Mouse (Mus musculus): ENCODE measurements around the gene Mapt. TPM values are rescaled to one million over a fixed set of nuclear protein-coding genes. Genes with fewer than 3 reads are reported as not detected.

Gene Mapt
- 0.62 and 1.4 TPM in 2 replicates for polyA plus RNA-seq (2012; rRNA removed)

DNA sequence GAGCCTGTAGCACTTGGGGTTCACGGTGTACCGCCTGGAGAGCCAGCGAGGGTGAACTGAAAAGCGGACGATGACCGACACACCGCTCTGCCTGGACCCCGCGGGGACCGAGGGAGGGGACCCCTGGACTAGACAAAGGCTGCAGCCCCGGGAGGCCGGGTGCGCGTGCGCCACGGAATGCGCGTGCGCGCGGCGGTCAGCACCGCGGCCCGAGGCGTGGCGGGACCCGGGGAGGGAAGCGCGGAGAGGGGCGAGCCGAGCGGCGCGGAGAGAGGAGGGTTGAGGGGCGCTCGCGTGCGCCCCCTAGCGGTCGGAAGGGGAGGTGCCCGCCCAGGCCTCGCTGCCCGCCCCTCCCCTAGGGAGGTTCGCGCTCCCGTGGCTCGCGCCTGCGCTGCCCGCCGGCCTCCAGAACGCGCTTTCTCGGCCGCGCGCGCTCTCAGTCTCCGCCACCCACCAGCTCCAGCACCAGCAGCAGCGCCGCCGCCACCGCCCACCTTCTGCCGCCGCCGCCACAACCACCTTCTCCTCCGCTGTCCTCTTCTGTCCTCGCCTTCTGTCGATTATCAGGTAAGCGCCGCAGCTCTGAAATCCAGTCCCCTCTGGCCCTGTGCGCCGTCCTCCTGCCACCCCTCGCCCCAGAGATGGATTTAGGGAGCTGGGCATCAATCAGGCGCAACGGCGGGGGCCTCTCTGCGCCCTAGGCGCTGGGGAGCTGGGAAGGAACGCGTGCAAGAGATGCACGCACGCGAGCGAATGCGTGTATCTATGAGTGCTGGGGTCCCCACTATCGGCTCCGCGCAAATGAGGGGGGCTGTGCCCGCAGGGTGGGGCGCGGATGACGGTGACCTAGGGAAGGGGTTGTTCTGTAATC, at the start of gene Mapt:
Mapt (plus strand) TSS at position 350 of the 871 bp plus-strand sequence.
- Histone ChIP-seq H3K27ac (ENCODE audit: control insufficient read depth, insufficient read depth, low read length) (no peak within 1 kb of the TSS), H3K4me3 (ENCODE audit: control insufficient read depth, insufficient read depth, low read length) (peak within 1 kb of the TSS; percentile 24), H3K36me3 (ENCODE audit: control insufficient read depth, insufficient read depth, low read length) (no peaks in the 10 kb centered on the region), H3K27me3 (ENCODE audit: control insufficient read depth, insufficient read depth, low read length) (peaks cover 19% of the 10 kb centered on the region), H3K4me1 (replicated peaks; ENCODE audit: control insufficient read depth, insufficient read depth, low read length) (peaks cover 14% of the 10 kb centered on the region)
- peak; percentile 61 for DNase-seq
- WGBS, result 1% methylated on average over 78 of the region's 94 CpGs
- TF ChIP-seq POLR2A (IDR thresholded peaks at IDR 0.05; ENCODE audit: control insufficient read depth, extremely low read depth, insufficient read depth, low read length, poor library complexity) (no peak), CTCF (IDR thresholded peaks at IDR 0.05; ENCODE audit: borderline replicate concordance, control insufficient read depth, extremely low read depth, insufficient read depth, low read length, poor library complexity) (peak; percentile 97)

DNA sequence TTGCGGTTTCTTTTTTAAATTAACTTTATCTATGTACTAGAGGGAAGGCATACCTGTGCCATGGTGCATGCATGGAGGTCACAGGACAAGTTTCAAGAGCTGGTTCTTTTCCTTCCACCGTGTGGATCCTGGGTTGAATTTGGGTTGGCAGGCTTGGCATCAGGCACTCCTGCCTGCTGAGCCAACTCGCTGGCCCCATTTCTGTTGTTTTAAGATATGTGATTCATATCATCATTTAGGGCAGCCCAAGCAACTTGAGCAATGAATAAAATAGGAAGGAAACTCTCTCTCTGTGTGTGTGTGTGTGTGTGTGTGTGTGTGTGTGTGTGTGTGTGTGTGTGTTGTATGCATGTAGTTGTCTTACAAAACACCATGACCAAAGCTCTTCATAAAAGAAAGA, 49.0 kb upstream of the Mapt start:
- no peak overlapping the region for H3K4me3 ChIP-seq (ENCODE audit: control insufficient read depth, insufficient read depth, low read length)
- H3K27me3 ChIP-seq (ENCODE audit: control insufficient read depth, insufficient read depth, low read length), result no peaks in the 10 kb centered on the region
- DNase-seq, result no peak
- no peaks in the 10 kb centered on the region for H3K36me3 ChIP-seq (ENCODE audit: control insufficient read depth, insufficient read depth, low read length)
- 70% methylated on average over 3 of the region's 3 CpGs for WGBS
- no peak for TF ChIP-seq POLR2A (IDR thresholded peaks at IDR 0.05; ENCODE audit: control insufficient read depth, extremely low read depth, insufficient read depth, low read length, poor library complexity)
- TF ChIP-seq CTCF (IDR thresholded peaks at IDR 0.05; ENCODE audit: borderline replicate concordance, control insufficient read depth, extremely low read depth, insufficient read depth, low read length, poor library complexity), result no peak
- H3K27ac ChIP-seq (ENCODE audit: control insufficient read depth, insufficient read depth, low read length), result no peak overlapping the region
- no peaks in the 10 kb centered on the region for H3K4me1 ChIP-seq (replicated peaks; ENCODE audit: control insufficient read depth, insufficient read depth, low read length)

DNA sequence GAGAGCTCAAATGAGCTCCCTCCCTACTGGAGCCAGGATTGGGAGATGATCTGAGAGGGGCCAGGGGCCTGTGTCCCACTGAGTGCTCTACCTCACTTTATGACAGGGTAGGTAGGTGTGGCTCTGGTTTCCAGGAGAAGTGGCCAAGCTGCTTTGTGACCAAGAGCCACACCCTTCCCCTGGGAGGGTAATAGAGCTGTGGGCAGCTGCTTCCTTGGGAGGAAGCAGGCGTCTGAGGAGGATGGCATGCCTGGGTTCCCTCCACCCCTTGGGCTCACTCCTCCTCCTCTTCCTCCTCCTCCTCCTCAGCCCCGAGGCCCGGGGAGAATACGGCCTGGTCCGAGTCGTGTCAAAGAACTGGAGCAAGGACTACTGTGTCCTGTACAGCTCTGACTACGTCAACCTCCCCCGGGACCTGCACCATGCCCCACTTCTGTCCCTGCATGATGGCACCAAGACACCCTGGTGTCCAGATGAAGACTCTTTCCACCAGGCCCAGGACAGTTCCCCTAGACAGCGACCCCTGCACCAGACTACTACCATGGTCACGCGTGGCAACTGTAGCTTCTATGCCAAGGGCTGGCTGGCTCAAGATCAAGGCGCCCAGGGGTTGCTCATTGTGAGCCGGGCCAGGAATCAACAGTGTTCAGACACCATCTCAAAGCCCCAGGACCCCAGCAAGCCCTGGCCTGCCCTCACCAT, 44.9 kb upstream of the Mapt start, which contains the start of gene Sppl2c:
Sppl2c (plus strand) TSS at position 193 of the 702 bp plus-strand sequence.
- no peak for TF ChIP-seq POLR2A (IDR thresholded peaks at IDR 0.05; ENCODE audit: control insufficient read depth, extremely low read depth, insufficient read depth, low read length, poor library complexity)
- no peak for TF ChIP-seq CTCF (IDR thresholded peaks at IDR 0.05; ENCODE audit: borderline replicate concordance, control insufficient read depth, extremely low read depth, insufficient read depth, low read length, poor library complexity)
- DNase-seq, result no peak
- 77% methylated on average over 13 of the region's 13 CpGs for WGBS
- Histone ChIP-seq H3K4me1 (replicated peaks; ENCODE audit: control insufficient read depth, insufficient read depth, low read length) (no peaks in the 10 kb centered on the region), H3K27me3 (ENCODE audit: control insufficient read depth, insufficient read depth, low read length) (no peaks in the 10 kb centered on the region), H3K4me3 (ENCODE audit: control insufficient read depth, insufficient read depth, low read length) (no peak within 1 kb of the TSS), H3K36me3 (ENCODE audit: control insufficient read depth, insufficient read depth, low read length) (no peaks in the 10 kb centered on the region), H3K27ac (ENCODE audit: control insufficient read depth, insufficient read depth, low read length) (no peak within 1 kb of the TSS)

DNA sequence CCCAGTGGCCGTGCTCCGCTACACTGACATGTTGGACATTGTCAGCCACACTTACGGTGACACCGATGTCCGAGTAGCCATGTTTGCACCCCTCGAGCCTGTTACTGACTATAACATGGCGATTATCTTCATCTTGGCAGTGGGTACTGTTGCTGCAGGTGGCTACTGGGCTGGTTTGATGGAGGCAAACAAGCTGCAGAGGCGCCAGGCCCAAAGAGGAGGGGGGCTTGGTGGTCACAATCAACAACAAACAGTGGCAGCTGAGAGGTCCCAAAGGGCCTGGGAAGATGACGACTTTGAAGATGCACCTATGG, 44.4 kb upstream of the Mapt start:
- WGBS, result 94% methylated on average over 9 of the region's 9 CpGs
- TF ChIP-seq CTCF (IDR thresholded peaks at IDR 0.05; ENCODE audit: borderline replicate concordance, control insufficient read depth, extremely low read depth, insufficient read depth, low read length, poor library complexity), result no peak
- no peak for TF ChIP-seq POLR2A (IDR thresholded peaks at IDR 0.05; ENCODE audit: control insufficient read depth, extremely low read depth, insufficient read depth, low read length, poor library complexity)
- no peak overlapping the region for H3K27ac ChIP-seq (ENCODE audit: control insufficient read depth, insufficient read depth, low read length)
- no peaks in the 10 kb centered on the region for H3K4me1 ChIP-seq (replicated peaks; ENCODE audit: control insufficient read depth, insufficient read depth, low read length)
- H3K4me3 ChIP-seq (ENCODE audit: control insufficient read depth, insufficient read depth, low read length), result no peak overlapping the region
- no peak for DNase-seq
- no peaks in the 10 kb centered on the region for H3K27me3 ChIP-seq (ENCODE audit: control insufficient read depth, insufficient read depth, low read length)
- H3K36me3 ChIP-seq (ENCODE audit: control insufficient read depth, insufficient read depth, low read length), result no peaks in the 10 kb centered on the region

DNA sequence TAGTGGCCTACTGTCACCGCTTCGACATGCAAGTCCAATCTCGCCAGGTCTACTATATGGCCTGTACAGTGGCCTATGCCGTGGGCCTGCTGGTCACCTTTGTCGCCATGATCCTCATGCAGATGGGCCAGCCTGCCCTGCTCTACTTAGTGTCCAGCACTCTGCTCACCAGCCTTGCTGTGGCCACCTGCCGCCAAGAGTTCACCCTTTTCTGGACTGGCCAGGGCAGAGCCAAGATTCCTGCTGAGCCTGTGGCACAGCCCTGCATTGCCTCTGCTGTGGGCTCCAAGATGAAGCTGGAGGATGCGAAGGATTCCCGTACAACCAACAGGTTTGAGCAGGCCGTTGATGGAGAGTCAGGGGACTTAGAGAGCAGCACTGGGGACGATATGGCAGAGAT, 43.4 kb upstream of the Mapt start:
- H3K27ac ChIP-seq (ENCODE audit: control insufficient read depth, insufficient read depth, low read length), result no peak overlapping the region
- H3K4me1 ChIP-seq (replicated peaks; ENCODE audit: control insufficient read depth, insufficient read depth, low read length), result no peaks in the 10 kb centered on the region
- TF ChIP-seq CTCF (IDR thresholded peaks at IDR 0.05; ENCODE audit: borderline replicate concordance, control insufficient read depth, extremely low read depth, insufficient read depth, low read length, poor library complexity) (no peak), POLR2A (IDR thresholded peaks at IDR 0.05; ENCODE audit: control insufficient read depth, extremely low read depth, insufficient read depth, low read length, poor library complexity) (no peak)
- 96% methylated on average over 10 of the region's 10 CpGs for WGBS
- H3K27me3 ChIP-seq (ENCODE audit: control insufficient read depth, insufficient read depth, low read length), result no peaks in the 10 kb centered on the region
- DNase-seq, result no peak
- H3K4me3 ChIP-seq (ENCODE audit: control insufficient read depth, insufficient read depth, low read length), result no peak overlapping the region
- no peaks in the 10 kb centered on the region for H3K36me3 ChIP-seq (ENCODE audit: control insufficient read depth, insufficient read depth, low read length)

DNA sequence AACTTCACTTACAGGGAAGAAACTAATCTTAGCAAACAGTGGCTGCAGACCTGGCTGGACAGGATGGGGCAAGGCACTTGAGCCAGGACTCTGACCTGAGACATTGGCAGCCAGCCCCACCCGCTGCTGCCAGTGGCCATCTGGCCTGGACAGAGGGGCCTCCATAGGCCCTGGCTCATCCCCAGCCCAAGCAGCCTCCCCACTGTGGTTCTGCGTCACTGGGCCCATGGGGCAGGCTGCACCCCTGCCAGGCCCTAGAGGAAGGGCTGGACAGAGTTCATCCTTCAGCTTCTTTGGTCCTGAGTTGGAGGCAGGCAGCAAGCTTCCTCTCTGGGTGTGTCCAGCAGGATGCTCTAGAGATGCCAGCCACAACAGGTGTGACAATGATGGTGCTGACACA, 41.2 kb upstream of the Mapt start:
- H3K27me3 ChIP-seq (ENCODE audit: control insufficient read depth, insufficient read depth, low read length), result no peaks in the 10 kb centered on the region
- no peaks in the 10 kb centered on the region for H3K4me1 ChIP-seq (replicated peaks; ENCODE audit: control insufficient read depth, insufficient read depth, low read length)
- TF ChIP-seq POLR2A (IDR thresholded peaks at IDR 0.05; ENCODE audit: control insufficient read depth, extremely low read depth, insufficient read depth, low read length, poor library complexity) (no peak), CTCF (IDR thresholded peaks at IDR 0.05; ENCODE audit: borderline replicate concordance, control insufficient read depth, extremely low read depth, insufficient read depth, low read length, poor library complexity) (no peak)
- H3K4me3 ChIP-seq (ENCODE audit: control insufficient read depth, insufficient read depth, low read length), result no peak overlapping the region
- H3K36me3 ChIP-seq (ENCODE audit: control insufficient read depth, insufficient read depth, low read length), result no peaks in the 10 kb centered on the region
- no peak overlapping the region for H3K27ac ChIP-seq (ENCODE audit: control insufficient read depth, insufficient read depth, low read length)
- DNase-seq, result no peak
- 83% methylated on average over 2 of the region's 2 CpGs for WGBS

Data from thymus, adult 2 months (tissue).